Mouse (Mus musculus) embryonic facial prominence, embryonic 10.5 days (tissue): ENCODE data around the gene Csmd2. TPM values are rescaled to one million over a fixed set of nuclear protein-coding genes. Genes with fewer than 3 reads are reported as not detected.
A peak's percentile ranks its signal among the peaks of the same experiment; 100 is the strongest.

Experiments
- DNase-seq: peaks from one replicate; pipeline ENCODE4 v3.0.0-alpha.2; 2017; ENCODE audit warnings: low spot score
- H3K27ac ChIP-seq: fragments of 300-500 bp; sonication (generic); replicated peaks from 2 replicates; pipeline ENCODE4 v1.5.1; 2016; ENCODE audit warnings: mild to moderate bottlenecking
- H3K27me3 ChIP-seq: fragments of 300-500 bp; sonication (generic); replicated peaks from 2 replicates; pipeline ENCODE4 v1.6.1; 2016; ENCODE audit warnings: low read depth, mild to moderate bottlenecking; ENCODE audit not compliant: poor library complexity, severe bottlenecking
- H3K36me3 ChIP-seq: fragments of 300-500 bp; sonication (generic); replicated peaks from 2 replicates; pipeline ENCODE4 v1.6.1; 2016; ENCODE audit warnings: mild to moderate bottlenecking, moderate library complexity
- H3K4me1 ChIP-seq: fragments of 300-500 bp; sonication (generic); 2 replicates; pipeline ENCODE4 v1.6.1; 2016
- H3K4me3 ChIP-seq: fragments of 300-500 bp; sonication (generic); 2 replicates; pipeline ENCODE4 v1.5.1; 2016; ENCODE audit warnings: mild to moderate bottlenecking, moderate library complexity
- H3K9me3 ChIP-seq: fragments of 300-500 bp; sonication (generic); 2 replicates; pipeline ENCODE4 v1.6.1; 2016; ENCODE audit warnings: mild to moderate bottlenecking
- WGBS: fragments of 180-500 bp; shearing (Covaris S2); methylation state at CpG from one replicate; pipeline ENCODE4 v1.1.7; 2016; 5-methylcytosine and 5-hydroxymethylcytosine counted together
- polyA plus RNA-seq: library from polyadenylated mRNA; unstranded; fragments of >200 nt; fragmentation: Nextera tagmentation; extraction: Ambion mirVana; gene quantifications from 2 replicates; pipeline ENCODE4 v1.2.1, GENCODE M21; 2016

Gene Csmd2
- polyA plus RNA-seq, 1 experiment from 2014 or later: 0.31 TPM

DNA sequence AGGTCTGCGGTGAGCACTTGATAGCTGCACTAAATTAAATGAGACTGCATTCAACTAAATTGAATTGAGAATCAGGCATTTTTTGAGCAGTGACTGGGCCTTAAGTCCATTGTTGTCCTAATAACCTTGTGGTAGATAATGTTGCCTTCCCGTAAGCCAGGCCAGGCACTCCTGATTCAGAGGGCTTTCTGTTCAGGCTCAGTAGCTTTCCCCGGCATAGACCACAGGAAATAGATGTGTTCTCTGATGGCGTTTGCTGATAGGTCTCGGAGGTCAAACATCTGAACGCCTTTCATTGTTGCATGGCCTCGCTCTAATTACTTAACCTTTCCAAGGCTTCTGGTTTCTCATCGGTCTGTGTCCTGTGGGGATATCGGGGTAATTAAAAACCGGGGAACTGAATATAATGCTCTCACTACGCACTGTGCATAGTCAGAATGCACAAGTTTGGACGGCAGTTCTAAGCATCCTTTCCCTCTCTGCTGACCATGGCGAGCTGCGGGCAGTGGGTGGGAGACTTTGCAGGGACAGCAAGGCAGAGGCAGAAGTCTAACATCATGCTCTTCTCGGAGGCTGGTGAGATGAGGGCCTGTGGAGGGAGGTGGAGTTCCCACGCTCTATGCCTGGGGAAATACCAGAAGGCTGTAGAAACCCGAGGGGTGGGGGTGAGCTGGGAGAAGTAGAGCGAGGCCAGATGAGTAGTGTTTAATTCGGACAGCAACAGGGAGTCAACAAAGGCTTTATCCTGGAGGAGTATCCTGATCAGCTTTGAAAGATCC lies 253.6 kb downstream of the Csmd2 start:
- Histone ChIP-seq H3K4me1 (peaks cover 18% of the 10 kb centered on the region), H3K9me3 (no peaks in the 10 kb centered on the region), H3K27ac (0 out of 2 replicates have a peak overlapping the region, but pooled peaks have one; percentile 25), H3K4me3 (0 out of 2 replicates have a peak overlapping the region, but pooled peaks have one; percentile 9), H3K36me3 (no peaks in the 10 kb centered on the region), H3K27me3 (0 out of 2 replicates have a peak, but pooled peaks cover 3% of the 10 kb centered on the region)
- DNase-seq: peak; percentile 20
- 12% methylated on average over 19 of the region's 19 CpGs for WGBS

- H3K4me3 ChIP-seq: no peak overlapping the region
Observed at GRCm38 (mm10) chr4:128241854-128242356, 254.2 kb downstream of the Csmd2 start.

DNA sequence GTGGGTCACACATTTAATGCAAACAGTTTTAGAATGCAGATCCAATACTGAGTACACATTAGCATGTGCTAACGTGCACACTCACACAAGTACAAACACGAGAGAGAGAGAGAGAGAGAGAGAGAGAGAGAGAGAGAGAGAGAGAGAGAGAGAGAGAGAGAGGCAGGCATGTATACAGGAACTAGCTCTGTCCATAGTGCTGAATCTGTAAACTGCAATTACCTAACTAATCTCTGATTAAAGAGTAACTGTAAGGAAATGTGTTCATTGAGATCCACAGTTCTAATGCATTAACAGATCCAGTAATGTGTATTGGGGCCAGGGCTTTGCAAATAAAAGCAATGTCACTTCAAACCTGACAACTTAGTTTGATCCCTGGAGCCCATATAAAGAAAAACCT lies 257.5 kb downstream of the Csmd2 start:
- no peaks in the 10 kb centered on the region for H3K36me3 ChIP-seq
- H3K9me3 ChIP-seq: no peaks in the 10 kb centered on the region
- 34% methylated on average over 2 of the region's 2 CpGs for WGBS
- H3K4me3 ChIP-seq: no peak overlapping the region
- H3K27ac ChIP-seq: no peak overlapping the region
- 0 out of 2 replicates have a peak, but pooled peaks cover 3% of the 10 kb centered on the region for H3K27me3 ChIP-seq
- H3K4me1 ChIP-seq: peaks cover 18% of the 10 kb centered on the region
- no peak for DNase-seq

More at GRCm38 (mm10) chr4:128241854-128242356, 254.2 kb downstream of the Csmd2 start:
- Histone ChIP-seq H3K36me3 (no peaks in the 10 kb centered on the region), H3K9me3 (no peaks in the 10 kb centered on the region), H3K27ac (no peak overlapping the region), H3K4me1 (peaks cover 18% of the 10 kb centered on the region), H3K27me3 (0 out of 2 replicates have a peak, but pooled peaks cover 3% of the 10 kb centered on the region)
- WGBS: 52% methylated on average over 2 of the region's 2 CpGs
- no peak for DNase-seq

DNA sequence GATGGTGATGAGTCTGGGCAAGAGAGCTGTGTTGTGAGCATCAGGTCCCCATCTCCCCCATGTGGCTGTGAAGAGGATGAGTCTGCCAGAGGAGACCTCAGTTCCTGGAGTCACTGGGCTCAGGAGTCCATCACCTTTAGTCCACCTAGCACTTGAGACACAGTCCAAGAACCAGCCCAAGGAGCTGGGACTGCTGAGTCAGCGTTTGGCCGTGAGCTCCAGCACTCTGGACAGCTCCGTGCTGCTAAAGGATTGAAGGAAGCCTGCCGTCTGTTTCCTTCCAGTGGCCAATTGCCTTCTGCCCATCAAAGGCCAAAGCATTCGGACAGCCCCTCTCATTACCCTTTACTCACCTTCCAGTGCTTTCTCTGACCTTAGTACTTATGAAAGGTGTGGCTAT lies 261.0 kb downstream of the Csmd2 start:
- H3K27me3 ChIP-seq: no peaks in the 10 kb centered on the region
- no peaks in the 10 kb centered on the region for H3K36me3 ChIP-seq
- no peaks in the 10 kb centered on the region for H3K4me1 ChIP-seq
- DNase-seq: peak; percentile 79
- H3K4me3 ChIP-seq: no peak overlapping the region
- no peak overlapping the region for H3K27ac ChIP-seq
- 15% methylated on average over 5 of the region's 5 CpGs for WGBS
- H3K9me3 ChIP-seq: no peaks in the 10 kb centered on the region

DNA sequence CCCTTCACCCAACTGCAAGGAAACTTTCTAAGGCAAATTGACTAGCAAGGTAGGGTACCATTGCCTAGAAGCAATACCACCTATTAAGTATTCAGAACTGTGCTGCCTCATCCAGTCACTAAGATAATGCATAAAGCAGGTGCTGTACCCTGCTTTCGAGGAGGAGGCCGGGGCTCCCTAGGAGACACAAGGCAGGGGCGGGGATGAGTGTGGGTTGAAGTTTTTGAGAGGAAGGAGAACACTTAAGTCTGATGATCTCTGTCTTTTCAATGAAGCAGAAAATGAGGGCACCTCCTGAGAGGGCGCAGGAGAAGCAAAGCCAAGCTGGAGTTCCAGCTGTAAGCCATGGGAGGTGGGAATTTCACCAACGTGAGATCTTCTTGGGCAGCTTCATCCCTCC lies 271.6 kb downstream of the Csmd2 start:
- DNase-seq: no peak
- Histone ChIP-seq H3K9me3 (no peaks in the 10 kb centered on the region), H3K27me3 (no peaks in the 10 kb centered on the region), H3K4me3 (no peak overlapping the region), H3K36me3 (no peaks in the 10 kb centered on the region), H3K4me1 (no peaks in the 10 kb centered on the region), H3K27ac (no peak overlapping the region)
- WGBS: 85% methylated on average over 5 of the region's 5 CpGs

GRCm38 (mm10) chr4:128260907-128261560 lies 273.4 kb downstream of the Csmd2 start, which contains the start of gene Hmgb4:
Hmgb4 (minus strand) TSS chr4:128260957.
- Histone ChIP-seq H3K4me3 (no peak within 1 kb of the TSS), H3K9me3 (no peaks in the 10 kb centered on the region), H3K27me3 (no peaks in the 10 kb centered on the region), H3K27ac (no peak within 1 kb of the TSS), H3K36me3 (no peaks in the 10 kb centered on the region), H3K4me1 (no peaks in the 10 kb centered on the region)
- 69% methylated on average over 8 of the region's 8 CpGs for WGBS
- no peak for DNase-seq

DNA sequence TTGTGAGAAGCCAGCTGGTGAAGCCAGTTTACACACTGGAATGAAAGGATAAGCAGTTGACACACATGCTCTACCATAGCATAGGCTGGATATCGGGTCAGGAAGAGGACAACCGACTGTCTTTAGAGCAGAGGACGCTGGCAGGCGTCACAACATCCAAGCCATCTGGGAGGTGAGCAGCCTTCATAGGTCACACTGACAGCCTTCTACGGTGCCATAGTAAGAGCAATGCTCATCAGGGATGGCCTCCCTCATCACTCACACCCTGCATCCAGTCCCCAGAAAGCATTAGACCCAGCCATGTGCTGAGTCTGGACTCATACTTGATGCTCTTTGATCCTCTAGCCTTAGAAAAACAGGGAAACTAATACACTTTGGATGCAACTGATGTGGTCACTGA lies 276.8 kb downstream of the Csmd2 start:
- H3K27ac ChIP-seq: no peak overlapping the region
- no peaks in the 10 kb centered on the region for H3K9me3 ChIP-seq
- H3K4me3 ChIP-seq: no peak overlapping the region
- H3K4me1 ChIP-seq: no peaks in the 10 kb centered on the region
- whole genome bisulfite sequencing: 92% methylated on average over 5 of the region's 5 CpGs
- DNase-seq: no peak
- H3K36me3 ChIP-seq: no peaks in the 10 kb centered on the region
- H3K27me3 ChIP-seq: no peaks in the 10 kb centered on the region

DNA sequence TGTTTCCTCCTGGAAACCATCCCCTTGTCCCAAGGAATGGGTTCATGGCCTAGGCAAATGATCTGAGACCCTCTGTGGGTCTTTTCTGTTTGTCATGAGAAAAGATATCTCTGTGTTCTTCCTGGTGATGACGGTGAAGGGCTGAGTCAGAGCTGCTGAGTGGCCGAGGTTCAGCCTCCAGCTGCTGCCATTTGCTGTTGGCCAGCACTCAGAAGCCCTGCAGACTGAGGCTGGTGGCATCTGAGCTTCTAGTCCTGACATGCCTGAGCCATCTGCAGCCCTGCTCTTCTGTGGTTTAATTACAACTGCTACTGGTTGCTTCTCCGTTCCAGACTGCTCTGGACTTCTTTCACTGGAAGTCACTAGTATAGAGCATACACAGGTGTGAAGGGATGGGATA lies 277.7 kb downstream of the Csmd2 start:
- no peaks in the 10 kb centered on the region for H3K9me3 ChIP-seq
- no peaks in the 10 kb centered on the region for H3K36me3 ChIP-seq
- H3K27me3 ChIP-seq: no peaks in the 10 kb centered on the region
- WGBS: 84% methylated on average over 3 of the region's 3 CpGs
- no peak overlapping the region for H3K4me3 ChIP-seq
- H3K27ac ChIP-seq: no peak overlapping the region
- H3K4me1 ChIP-seq: no peaks in the 10 kb centered on the region
- no peak for DNase-seq

GRCm38 (mm10) chr4:128269261-128269875 lies 281.7 kb downstream of the Csmd2 start:
- WGBS: 81% methylated on average over 9 of the region's 9 CpGs
- Histone ChIP-seq H3K4me1 (no peaks in the 10 kb centered on the region), H3K27me3 (no peaks in the 10 kb centered on the region), H3K4me3 (no peak overlapping the region), H3K9me3 (no peaks in the 10 kb centered on the region), H3K36me3 (no peaks in the 10 kb centered on the region), H3K27ac (no peak overlapping the region)
- DNase-seq: no peak

DNA sequence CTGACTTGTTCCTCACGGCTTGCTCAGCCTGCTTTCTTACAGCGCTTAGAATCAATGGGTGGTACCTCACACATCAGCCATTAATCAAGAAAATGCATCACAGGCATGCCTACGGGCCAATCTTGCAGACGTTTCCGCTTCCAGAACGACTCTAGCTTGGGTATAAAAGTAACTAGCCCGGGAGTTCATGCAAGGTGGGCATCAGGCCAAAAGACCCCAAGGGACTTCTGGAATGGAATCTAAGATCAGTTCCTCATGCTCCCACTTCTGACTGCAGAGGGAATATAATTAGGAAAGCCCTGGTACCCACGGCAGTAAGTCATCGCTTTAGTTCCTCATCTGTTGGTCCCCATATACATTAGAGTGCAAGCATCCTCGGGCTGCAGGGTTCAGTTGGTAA lies 282.5 kb downstream of the Csmd2 start:
- H3K27me3 ChIP-seq: no peaks in the 10 kb centered on the region
- no peaks in the 10 kb centered on the region for H3K9me3 ChIP-seq
- H3K4me3 ChIP-seq: no peak overlapping the region
- H3K36me3 ChIP-seq: no peaks in the 10 kb centered on the region
- DNase-seq: no peak
- no peak overlapping the region for H3K27ac ChIP-seq
- no peaks in the 10 kb centered on the region for H3K4me1 ChIP-seq
- WGBS: 81% methylated on average over 10 of the region's 10 CpGs

GRCm38 (mm10) chr4:128270931-128271330 lies 283.3 kb downstream of the Csmd2 start:
- Histone ChIP-seq H3K36me3 (no peaks in the 10 kb centered on the region), H3K9me3 (no peaks in the 10 kb centered on the region), H3K27ac (no peak overlapping the region), H3K4me3 (no peak overlapping the region), H3K27me3 (no peaks in the 10 kb centered on the region), H3K4me1 (no peaks in the 10 kb centered on the region)
- no peak for DNase-seq
- 87% methylated on average over 19 of the region's 19 CpGs for WGBS

- Histone ChIP-seq H3K4me3 (no peak overlapping the region), H3K27me3 (no peaks in the 10 kb centered on the region), H3K27ac (no peak overlapping the region), H3K36me3 (no peaks in the 10 kb centered on the region), H3K4me1 (no peaks in the 10 kb centered on the region), H3K9me3 (no peaks in the 10 kb centered on the region)
- no peak for DNase-seq
- 65% methylated on average over 6 of the region's 6 CpGs for whole genome bisulfite sequencing
Observed at GRCm38 (mm10) chr4:128272501-128272900, 284.8 kb downstream of the Csmd2 start.
